Mouse (Mus musculus) embryonic facial prominence, embryonic 12.5 days (tissue): ENCODE measurements at regions not wholly inside any gene's neighbourhood (a gene's known extent, or its start where the extent isn't known, plus 50 kb on each side); places are given as distances from the start of the nearest gene placed in this dataset.

ENCODE experiments used
- ATAC-seq: fragments of 200-750 bp; cut with Nextera tagmentation; 2 replicates; pipeline ENCODE4 v1.8.0; 2017; ENCODE audit not compliant: insufficient number of reproducible peaks, insufficient read depth, low FRiP score, low TSS enrichment
- H3K27ac ChIP-seq: fragments of 300-500 bp; sonication (generic); 2 replicates; pipeline ENCODE4 v1.5.1; 2016; ENCODE audit warnings: mild to moderate bottlenecking
- H3K27me3 ChIP-seq: fragments of 300-500 bp; sonication (generic); 2 replicates; pipeline ENCODE4 v1.6.1; 2016; ENCODE audit warnings: mild to moderate bottlenecking, moderate library complexity
- H3K36me3 ChIP-seq: fragments of 300-500 bp; sonication (generic); 2 replicates; pipeline ENCODE4 v1.6.1; 2016; ENCODE audit warnings: mild to moderate bottlenecking
- H3K4me1 ChIP-seq: fragments of 300-500 bp; sonication (generic); 2 replicates; pipeline ENCODE4 v1.6.1; 2016
- H3K4me2 ChIP-seq: fragments of 300-500 bp; sonication (generic); replicated peaks from 2 replicates; pipeline ENCODE4 v1.6.1; 2016; ENCODE audit warnings: mild to moderate bottlenecking, moderate library complexity
- H3K4me3 ChIP-seq: fragments of 300-500 bp; sonication (generic); 2 replicates; pipeline ENCODE4 v1.5.1; 2016; ENCODE audit warnings: mild to moderate bottlenecking
- H3K9ac ChIP-seq: fragments of 300-500 bp; sonication (generic); 2 replicates; pipeline ENCODE4 v1.6.1; 2016; ENCODE audit warnings: mild to moderate bottlenecking, moderate library complexity
- H3K9me3 ChIP-seq: fragments of 300-500 bp; sonication (generic); 2 replicates; pipeline ENCODE4 v1.6.1; 2016; ENCODE audit warnings: mild to moderate bottlenecking, moderate library complexity
- WGBS: fragments of 180-500 bp; shearing (Covaris S2); methylation state at CpG from one replicate; pipeline ENCODE4 v1.1.7; 2016; 5-methylcytosine and 5-hydroxymethylcytosine counted together

- no peaks in the 10 kb centered on the region for H3K27me3 ChIP-seq
- no peak overlapping the region for H3K9ac ChIP-seq
- no peaks in the 10 kb centered on the region for H3K9me3 ChIP-seq
- H3K36me3 ChIP-seq: no peaks in the 10 kb centered on the region
- no peak overlapping the region for H3K4me2 ChIP-seq
- WGBS: 93% methylated on average over 5 of the region's 5 CpGs
- H3K4me3 ChIP-seq: no peak overlapping the region
- no peak for ATAC-seq
- H3K27ac ChIP-seq: no peak overlapping the region
- H3K4me1 ChIP-seq: peaks cover 13% of the 10 kb centered on the region
These were observed 196.2 kb upstream of the Jmjd1c start for GRCm38 (mm10) chr10:66899724-66900123.

GRCm38 (mm10) chr10:66900781-66901180 lies 195.1 kb upstream of the Jmjd1c start:
- no peak overlapping the region for H3K4me3 ChIP-seq
- no peak overlapping the region for H3K27ac ChIP-seq
- H3K36me3 ChIP-seq: no peaks in the 10 kb centered on the region
- no peak for ATAC-seq
- peaks cover 13% of the 10 kb centered on the region for H3K4me1 ChIP-seq
- no peak overlapping the region for H3K9ac ChIP-seq
- 56% methylated on average over 10 of the region's 10 CpGs for WGBS
- H3K9me3 ChIP-seq: no peaks in the 10 kb centered on the region
- no peak overlapping the region for H3K4me2 ChIP-seq
- H3K27me3 ChIP-seq: no peaks in the 10 kb centered on the region

- peaks cover 12% of the 10 kb centered on the region for H3K4me1 ChIP-seq
- no peak for ATAC-seq
These were observed 194.1 kb upstream of the Jmjd1c start for GRCm38 (mm10) chr10:66901873-66902272.

GRCm38 (mm10) chr10:66904552-66905367 lies 191.2 kb upstream of the Jmjd1c start:
- Histone ChIP-seq H3K9ac (no peak overlapping the region), H3K4me3 (no peak overlapping the region), H3K36me3 (no peaks in the 10 kb centered on the region), H3K27ac (no peak overlapping the region), H3K4me2 (no peak overlapping the region), H3K9me3 (no peaks in the 10 kb centered on the region), H3K4me1 (peaks cover 5% of the 10 kb centered on the region), H3K27me3 (no peaks in the 10 kb centered on the region)
- no peak for ATAC-seq
- WGBS: 67% methylated on average over 10 of the region's 10 CpGs

More at GRCm38 (mm10) chr10:66901873-66902272, 194.1 kb upstream of the Jmjd1c start:
- no peak overlapping the region for H3K27ac ChIP-seq
- no peaks in the 10 kb centered on the region for H3K9me3 ChIP-seq
- H3K27me3 ChIP-seq: no peaks in the 10 kb centered on the region
- WGBS: 5% methylated on average over 9 of the region's 9 CpGs
- no peaks in the 10 kb centered on the region for H3K36me3 ChIP-seq
- no peak overlapping the region for H3K9ac ChIP-seq
- peak overlapping the region; percentile 21 for H3K4me3 ChIP-seq
- peak overlapping the region; percentile 53 for H3K4me2 ChIP-seq

GRCm38 (mm10) chr10:66907842-66908241 lies 188.1 kb upstream of the Jmjd1c start:
- H3K9ac ChIP-seq: no peak overlapping the region
- no peak overlapping the region for H3K4me3 ChIP-seq
- no peaks in the 10 kb centered on the region for H3K36me3 ChIP-seq
- no peaks in the 10 kb centered on the region for H3K9me3 ChIP-seq
- no peaks in the 10 kb centered on the region for H3K27me3 ChIP-seq
- H3K27ac ChIP-seq: no peak overlapping the region
- no peak overlapping the region for H3K4me2 ChIP-seq
- WGBS: 73% methylated on average over 4 of the region's 4 CpGs
- peaks cover 11% of the 10 kb centered on the region; the same call in 1 of the 2 replicates for H3K4me1 ChIP-seq
- no peak for ATAC-seq

GRCm38 (mm10) chr10:66909204-66909889 lies 186.6 kb upstream of the Jmjd1c start:
- H3K9me3 ChIP-seq: no peaks in the 10 kb centered on the region
- no peak for ATAC-seq
- no peaks in the 10 kb centered on the region for H3K27me3 ChIP-seq
- H3K27ac ChIP-seq: no peak overlapping the region
- H3K36me3 ChIP-seq: no peaks in the 10 kb centered on the region
- 16% methylated on average over 12 of the region's 12 CpGs for WGBS
- H3K9ac ChIP-seq: no peak overlapping the region
- no peak overlapping the region for H3K4me2 ChIP-seq
- H3K4me1 ChIP-seq: peaks cover 25% of the 10 kb centered on the region
- no peak overlapping the region for H3K4me3 ChIP-seq

GRCm38 (mm10) chr10:66909905-66910681 lies 185.8 kb upstream of the Jmjd1c start:
- no peak overlapping the region for H3K4me2 ChIP-seq
- no peaks in the 10 kb centered on the region for H3K9me3 ChIP-seq
- WGBS: 75% methylated on average over 17 of the region's 17 CpGs
- no peak overlapping the region for H3K4me3 ChIP-seq
- ATAC-seq: no peak
- no peak overlapping the region for H3K27ac ChIP-seq
- peaks cover 28% of the 10 kb centered on the region for H3K4me1 ChIP-seq
- no peaks in the 10 kb centered on the region for H3K27me3 ChIP-seq
- H3K9ac ChIP-seq: no peak overlapping the region
- no peaks in the 10 kb centered on the region for H3K36me3 ChIP-seq

- Histone ChIP-seq H3K9me3 (no peaks in the 10 kb centered on the region), H3K9ac (no peak overlapping the region), H3K4me3 (no peak overlapping the region), H3K27ac (0 out of 2 replicates have a peak overlapping the region, but pooled peaks have one; percentile 46), H3K27me3 (no peaks in the 10 kb centered on the region), H3K36me3 (no peaks in the 10 kb centered on the region), H3K4me2 (no peak overlapping the region), H3K4me1 (peaks cover 28% of the 10 kb centered on the region)
- ATAC-seq: no peak
- 56% methylated on average over 10 of the region's 10 CpGs for WGBS
These were observed 184.5 kb upstream of the Jmjd1c start for GRCm38 (mm10) chr10:66911261-66911911.

- peaks cover 28% of the 10 kb centered on the region for H3K4me1 ChIP-seq
- no peak overlapping the region for H3K4me2 ChIP-seq
- no peak for ATAC-seq
- no peaks in the 10 kb centered on the region for H3K9me3 ChIP-seq
- H3K4me3 ChIP-seq: no peak overlapping the region
- H3K36me3 ChIP-seq: no peaks in the 10 kb centered on the region
- 84% methylated on average over 4 of the region's 4 CpGs for WGBS
- H3K27me3 ChIP-seq: no peaks in the 10 kb centered on the region
- H3K27ac ChIP-seq: no peak overlapping the region
- no peak overlapping the region for H3K9ac ChIP-seq
These were observed 183.5 kb upstream of the Jmjd1c start for GRCm38 (mm10) chr10:66912440-66912839.

GRCm38 (mm10) chr10:66913187-66913586 lies 182.7 kb upstream of the Jmjd1c start:
- no peak overlapping the region for H3K27ac ChIP-seq
- no peak for ATAC-seq
- H3K27me3 ChIP-seq: no peaks in the 10 kb centered on the region
- H3K9ac ChIP-seq: no peak overlapping the region
- WGBS: 61% methylated on average over 14 of the region's 14 CpGs
- no peaks in the 10 kb centered on the region for H3K9me3 ChIP-seq
- H3K4me3 ChIP-seq: no peak overlapping the region
- H3K4me1 ChIP-seq: peaks cover 28% of the 10 kb centered on the region
- no peaks in the 10 kb centered on the region for H3K36me3 ChIP-seq
- H3K4me2 ChIP-seq: no peak overlapping the region

- ATAC-seq: no peak
- Histone ChIP-seq H3K4me2 (no peak overlapping the region), H3K4me3 (no peak overlapping the region), H3K9me3 (no peaks in the 10 kb centered on the region), H3K27me3 (no peaks in the 10 kb centered on the region), H3K27ac (no peak overlapping the region), H3K4me1 (peaks cover 28% of the 10 kb centered on the region), H3K36me3 (no peaks in the 10 kb centered on the region), H3K9ac (no peak overlapping the region)
- 42% methylated on average over 8 of the region's 8 CpGs for WGBS
These were observed 182.3 kb upstream of the Jmjd1c start for GRCm38 (mm10) chr10:66913627-66914026.
